Mouse (Mus musculus): ENCODE measurements around the gene Gpr182.
"Not testable (repeated sequence)": the region's sequence is repeated elsewhere in the genome, so short reads cannot be mapped to it uniquely, and the experiment has no call there.

Gene Gpr182

DNA sequence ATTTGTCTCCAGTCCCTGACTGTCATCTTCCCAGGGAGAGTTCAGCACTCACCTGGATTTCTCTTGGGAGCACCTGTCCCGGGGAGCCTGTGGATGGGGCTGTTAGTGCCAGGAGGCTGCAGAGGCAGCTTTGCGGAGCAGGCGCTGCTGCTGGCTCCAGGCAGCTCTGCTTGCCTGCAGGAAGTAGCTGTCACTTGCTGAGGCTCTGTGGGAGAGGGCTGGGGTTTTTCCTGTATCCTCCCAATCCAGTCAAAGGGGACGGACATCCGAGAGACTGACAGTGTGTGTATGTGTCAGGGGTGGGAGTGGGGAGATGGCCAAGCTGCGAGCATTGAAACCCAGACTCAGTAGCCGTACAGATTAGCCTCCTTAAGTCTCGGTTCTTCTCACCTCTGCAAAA lies at the start of gene Gpr182:
Gene Gpr182 (minus strand): TSS at position 185 of the 400 bp plus-strand sequence.
- no peak for DNase-seq (ENCODE audit: low read depth, low spot score)

DNA sequence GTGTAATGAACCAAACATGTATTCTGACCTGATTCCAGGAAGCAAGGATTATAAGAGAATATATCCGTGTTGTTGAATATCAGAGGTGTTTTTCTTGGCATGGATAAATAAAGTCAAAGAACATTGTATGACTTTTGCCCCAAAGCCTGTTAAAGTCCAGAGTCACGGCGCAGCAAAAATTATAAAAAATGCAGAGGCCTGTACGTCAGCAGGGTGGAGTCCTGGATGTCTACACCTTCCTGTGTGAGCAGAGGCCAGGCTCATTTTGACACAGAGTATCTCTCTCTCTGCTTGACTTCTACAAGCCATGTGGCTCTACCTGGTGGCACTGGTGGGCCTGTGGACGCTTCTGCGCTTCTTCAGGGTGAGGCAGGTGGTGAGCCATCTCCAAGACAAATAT lies 49.4 kb upstream of the Gpr182 start, which contains the start of gene Rdh16:
Gene Rdh16 (plus strand): TSS at position 262 of the 400 bp plus-strand sequence.
- no peak for DNase-seq (ENCODE audit: low read depth, low spot score)

DNA sequence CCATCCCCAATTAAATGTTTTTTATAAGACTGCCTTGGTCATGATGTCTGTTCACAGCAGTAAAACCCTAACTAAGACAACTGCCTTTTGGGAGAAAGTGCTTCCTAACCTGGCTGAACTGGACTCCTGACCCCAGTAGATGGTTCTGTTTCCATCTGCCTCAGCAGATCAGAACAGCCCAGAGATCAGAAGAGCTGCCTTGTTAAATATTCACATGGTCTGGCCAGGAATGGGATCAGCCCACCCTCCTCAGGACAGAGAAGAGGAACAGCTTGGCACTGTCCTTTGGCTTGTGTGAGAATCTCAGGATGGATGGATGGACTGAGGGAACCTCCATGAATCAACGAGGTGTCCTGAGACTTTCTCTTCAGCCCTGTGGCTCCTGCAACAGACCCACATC lies 47.8 kb upstream of the Gpr182 start:
- DNase-seq (ENCODE audit: low read depth, low spot score): no peak

DNA sequence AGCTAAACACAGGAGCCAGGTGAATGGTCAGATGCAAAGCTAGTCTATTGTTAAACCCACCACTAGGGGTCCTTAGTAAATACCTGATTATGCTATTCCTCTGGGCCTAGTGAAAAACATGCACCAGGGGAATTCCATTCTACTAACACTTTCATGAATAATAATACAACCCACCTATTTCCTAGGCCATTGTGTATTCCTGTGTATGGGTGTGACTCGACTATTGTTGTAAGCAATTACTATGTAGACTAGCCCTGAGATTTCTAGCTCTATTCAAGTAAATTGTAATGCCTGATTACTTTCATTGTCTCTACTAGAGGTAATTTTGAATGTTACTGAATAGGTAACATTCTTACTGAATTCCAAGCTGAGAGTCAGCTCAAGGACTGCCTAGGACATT lies 33.9 kb upstream of the Gpr182 start:
- not testable (repeated sequence) for DNase-seq (ENCODE audit: low read depth, low spot score)

DNA sequence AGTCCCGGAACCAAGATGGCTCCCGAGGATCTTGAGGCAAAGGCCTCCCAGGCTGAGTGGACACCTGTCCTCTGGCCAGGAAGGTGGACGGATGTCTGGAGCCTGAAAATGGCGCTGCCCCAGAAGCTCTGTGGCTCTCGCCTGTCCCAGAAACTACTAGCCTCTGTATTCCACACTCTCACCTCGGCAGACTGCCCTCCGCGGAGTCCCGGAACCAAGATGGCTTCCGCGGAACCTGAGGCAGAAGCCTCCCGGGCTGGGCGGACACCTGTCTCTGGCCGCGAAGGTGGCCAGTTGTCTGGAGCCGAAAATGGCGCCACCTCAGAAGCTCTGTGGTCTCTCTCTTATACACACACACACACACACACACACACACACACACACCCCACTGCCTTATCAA lies 30.8 kb upstream of the Gpr182 start:
- not testable (repeated sequence) for DNase-seq (ENCODE audit: low read depth, low spot score)

DNA sequence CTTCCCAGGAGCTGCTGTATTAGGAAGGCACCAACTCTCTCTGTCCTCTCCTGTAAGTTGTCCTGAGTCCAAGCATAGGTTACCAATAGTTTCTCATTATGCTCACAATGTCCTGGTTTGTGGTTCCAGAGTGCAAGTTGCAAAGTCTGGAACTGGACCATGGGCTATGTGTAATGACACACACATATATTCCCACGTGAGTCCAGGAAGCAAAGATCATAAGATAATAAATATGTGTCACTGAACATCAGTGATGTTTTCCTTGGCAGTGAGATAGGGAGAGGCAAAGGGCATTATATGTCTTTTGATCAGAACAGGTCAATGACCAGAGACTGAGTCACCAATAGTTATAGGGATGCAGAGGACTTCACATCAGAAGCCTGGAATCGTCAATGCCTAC lies 24.5 kb upstream of the Gpr182 start, which contains the start of gene Rdh9:
Gene Rdh9 (plus strand): TSS at position 376 of the 400 bp plus-strand sequence.
- no peak for DNase-seq (ENCODE audit: low read depth, low spot score)

DNA sequence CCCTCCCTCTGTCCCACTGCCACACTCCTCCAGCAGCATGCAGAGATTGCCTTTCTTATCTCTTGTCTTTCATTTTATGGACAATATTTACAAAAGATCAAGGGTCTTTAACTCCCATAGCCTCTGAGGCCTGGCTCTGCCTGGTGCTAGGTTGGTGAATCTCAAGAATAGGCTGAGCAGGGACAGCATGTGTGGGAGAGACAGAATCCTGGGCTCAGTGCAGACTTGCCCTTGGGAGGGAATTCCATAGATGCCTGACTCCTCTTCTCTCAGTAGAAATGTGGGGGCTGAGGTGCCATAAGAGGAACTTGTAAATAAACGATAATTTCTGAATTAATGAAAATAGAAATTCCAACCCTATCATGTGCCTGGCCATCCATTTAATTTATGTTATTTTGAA lies 15.0 kb upstream of the Gpr182 start:
- no peak for DNase-seq (ENCODE audit: low read depth, low spot score)

DNA sequence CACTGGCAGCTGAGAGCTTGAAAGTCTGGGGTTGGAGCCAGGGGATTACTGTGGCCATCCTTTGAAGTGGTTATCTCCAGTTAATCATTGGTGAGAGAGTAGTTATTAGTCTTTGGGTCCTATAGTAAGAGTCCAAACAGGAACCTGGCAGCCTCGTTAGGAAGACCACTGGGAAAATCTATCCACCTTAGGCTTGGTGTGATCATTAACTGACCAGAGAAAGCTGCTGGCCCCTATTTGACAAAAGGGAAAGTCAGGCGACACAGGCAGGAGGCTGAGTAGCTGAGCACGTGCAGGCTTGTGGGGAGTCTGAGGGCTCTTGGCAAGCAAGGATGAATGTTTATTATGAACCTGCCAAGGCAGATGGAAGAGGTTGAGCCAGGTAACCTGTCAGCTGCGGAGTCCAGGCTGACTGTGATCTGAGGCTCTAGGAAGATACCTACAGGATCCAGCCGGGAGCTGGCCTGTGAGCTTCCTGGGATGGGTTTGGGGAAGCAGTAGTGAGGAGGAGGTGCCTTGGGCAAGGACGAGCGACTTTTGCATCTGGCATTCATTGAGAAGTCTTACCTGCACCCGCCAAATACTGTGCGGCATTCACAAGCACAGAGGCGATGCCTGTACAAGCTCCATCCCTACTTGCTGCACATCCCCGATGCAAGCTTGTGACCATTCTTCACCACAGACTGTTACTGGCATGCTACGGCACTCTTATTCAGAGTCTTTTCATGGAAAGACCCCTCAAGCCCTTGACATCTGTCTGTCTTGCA lies 12.6 kb upstream of the Gpr182 start:
- no peak for DNase-seq (ENCODE audit: low read depth, low spot score)

DNA sequence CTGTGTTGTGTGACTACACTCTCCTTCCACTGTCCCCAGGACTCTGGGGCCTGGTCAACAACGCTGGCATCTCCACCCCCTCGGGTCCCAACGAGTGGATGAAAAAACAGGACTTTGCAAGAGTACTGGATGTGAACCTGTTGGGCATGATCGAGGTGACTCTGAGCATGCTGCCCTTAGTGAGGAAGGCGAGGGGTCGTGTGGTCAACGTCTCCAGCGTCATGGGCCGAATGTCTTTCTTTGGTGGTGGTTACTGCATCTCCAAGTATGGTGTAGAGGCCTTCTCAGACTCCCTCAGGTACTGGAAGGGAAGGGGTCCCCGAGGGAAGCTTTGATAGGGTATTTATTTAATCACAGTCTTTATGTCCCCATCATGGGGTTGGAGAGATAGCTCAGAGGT lies 11.4 kb upstream of the Gpr182 start:
- DNase-seq (ENCODE audit: low read depth, low spot score): not testable (repeated sequence)

DNA sequence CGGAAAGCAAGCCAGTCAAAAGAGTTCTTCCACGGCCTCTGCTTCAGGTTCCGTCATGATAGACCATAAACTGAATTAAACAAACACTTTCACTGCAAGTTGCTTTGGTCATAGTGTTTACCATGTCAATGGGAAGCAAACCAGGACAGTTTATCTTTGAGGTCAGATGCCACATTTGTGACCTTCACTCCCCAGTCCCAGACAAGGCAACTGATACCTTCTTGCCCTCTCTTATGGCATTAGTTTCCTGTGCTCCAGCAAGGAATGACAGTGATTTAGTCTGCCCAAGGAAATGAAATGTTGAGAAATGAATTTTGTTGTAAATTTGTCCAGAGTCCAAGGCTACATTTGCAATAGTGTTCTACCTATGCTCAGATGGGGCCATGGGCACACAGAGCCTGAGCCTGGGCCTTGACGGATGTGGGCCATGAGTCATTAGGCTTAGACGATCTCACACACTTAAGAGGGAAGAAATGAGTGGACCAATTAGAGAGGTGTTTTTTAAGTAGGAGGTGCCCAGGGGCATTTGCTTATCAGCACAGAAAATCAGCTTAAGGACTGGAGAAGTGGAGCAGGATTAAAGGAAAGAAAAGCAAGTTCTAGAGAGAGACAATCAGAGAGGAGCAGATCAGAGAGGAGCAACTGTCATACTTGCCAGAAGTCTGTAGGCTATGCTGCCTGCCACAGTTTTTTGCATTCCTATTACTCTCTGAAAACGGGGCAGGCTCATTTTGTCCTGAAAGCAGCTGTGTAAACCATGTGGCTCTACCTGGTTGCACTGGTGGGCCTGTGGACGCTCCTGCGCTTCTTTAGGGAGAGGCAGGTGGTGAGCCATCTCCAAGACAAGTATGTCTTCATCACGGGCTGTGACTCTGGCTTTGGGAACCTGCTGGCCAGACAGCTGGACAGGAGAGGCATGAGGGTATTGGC lies 7.9 kb upstream of the Gpr182 start, which contains the start of the genes Rdh1 and Rdh16f1:
Gene Rdh1 (plus strand): TSS at position 541 of the 930 bp plus-strand sequence.
Gene Rdh16f1 (plus strand): TSS at position 607 of the 930 bp plus-strand sequence.
- no peak for DNase-seq (ENCODE audit: low read depth, low spot score)

DNA sequence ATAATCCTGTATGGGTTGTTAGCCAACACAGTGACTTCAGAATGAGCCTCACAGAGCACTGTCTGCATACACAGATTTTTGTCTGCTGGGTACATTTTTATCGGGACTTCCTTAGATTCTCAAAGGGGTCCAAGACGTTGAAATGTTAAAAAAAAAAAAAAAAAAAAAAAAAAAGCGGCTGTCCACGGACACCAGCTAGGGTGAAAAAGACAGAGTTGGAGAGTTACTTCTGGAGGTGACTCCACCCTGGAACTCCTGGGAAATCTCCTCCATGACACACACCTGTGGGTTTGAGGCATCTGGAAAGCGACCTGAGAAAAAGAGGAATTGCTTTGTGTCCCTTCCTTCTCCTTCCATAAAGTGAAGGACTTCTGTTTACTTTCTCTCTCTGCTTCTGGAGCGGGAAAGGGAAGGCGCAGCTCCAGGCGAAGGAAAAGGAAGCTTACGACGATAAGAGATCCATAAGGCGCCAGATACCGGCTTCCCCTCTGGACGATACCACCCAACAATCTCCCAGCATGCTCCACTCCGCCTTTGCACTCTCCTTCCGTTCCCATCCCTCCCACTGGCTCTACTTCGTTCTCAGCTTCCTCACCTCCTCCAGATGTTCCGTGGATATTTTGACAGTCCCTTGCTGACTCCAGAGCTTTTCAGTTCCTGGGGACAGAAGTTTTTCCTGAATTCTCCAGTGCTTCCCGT lies 4.4 kb upstream of the Gpr182 start:
- DNase-seq (ENCODE audit: low read depth, low spot score): no peak

DNA sequence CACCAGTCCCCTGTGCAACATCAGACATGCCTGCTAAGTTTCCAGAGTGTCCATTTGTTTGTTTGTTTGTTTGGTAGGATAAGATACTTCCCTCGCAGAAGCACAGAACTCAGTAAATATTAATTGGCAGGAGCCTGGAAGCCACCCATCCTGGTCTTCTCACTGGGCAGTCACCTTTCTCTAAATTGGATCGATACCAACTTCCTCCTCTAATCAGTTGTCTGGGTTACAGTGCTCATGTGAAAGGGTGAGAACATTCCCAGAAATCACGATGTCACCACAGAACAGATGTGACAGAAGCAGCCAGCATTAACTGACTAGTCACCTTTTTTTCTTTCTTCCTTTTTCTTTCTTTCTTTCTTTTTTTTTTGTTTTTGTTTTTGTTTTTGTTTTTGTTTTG lies 3.7 kb upstream of the Gpr182 start:
- DNase-seq (ENCODE audit: low read depth, low spot score): no peak

DNA sequence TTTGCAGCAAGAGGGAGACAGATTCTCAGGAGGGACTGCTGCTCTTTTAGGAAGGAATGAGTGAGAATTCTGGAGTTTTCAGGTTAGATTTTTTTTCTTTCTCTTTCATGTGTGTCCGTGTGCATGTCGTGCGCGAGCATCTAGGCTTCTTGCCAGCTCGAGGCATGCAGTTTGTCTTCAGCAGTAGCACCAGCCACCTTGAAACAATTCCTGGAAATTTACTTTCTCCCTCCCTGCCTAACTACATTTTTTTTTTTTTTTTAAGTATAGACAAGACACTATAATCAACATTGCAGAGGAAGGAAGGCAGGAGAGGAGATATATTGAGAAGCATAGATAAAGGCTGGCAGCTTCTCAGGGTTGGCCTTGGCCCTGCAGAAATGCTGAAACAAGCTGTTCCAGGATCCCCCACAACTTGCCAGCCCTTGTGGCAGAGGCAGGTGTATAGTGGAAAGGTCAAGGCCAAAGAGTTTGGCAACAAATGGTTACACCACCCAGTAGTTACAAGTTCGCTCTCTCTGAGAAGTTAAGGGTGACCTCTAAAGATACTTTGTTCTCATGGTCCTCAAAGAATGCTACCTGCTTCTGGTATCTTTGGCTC lies 3.1 kb upstream of the Gpr182 start:
- no peak for DNase-seq (ENCODE audit: low read depth, low spot score)

DNA sequence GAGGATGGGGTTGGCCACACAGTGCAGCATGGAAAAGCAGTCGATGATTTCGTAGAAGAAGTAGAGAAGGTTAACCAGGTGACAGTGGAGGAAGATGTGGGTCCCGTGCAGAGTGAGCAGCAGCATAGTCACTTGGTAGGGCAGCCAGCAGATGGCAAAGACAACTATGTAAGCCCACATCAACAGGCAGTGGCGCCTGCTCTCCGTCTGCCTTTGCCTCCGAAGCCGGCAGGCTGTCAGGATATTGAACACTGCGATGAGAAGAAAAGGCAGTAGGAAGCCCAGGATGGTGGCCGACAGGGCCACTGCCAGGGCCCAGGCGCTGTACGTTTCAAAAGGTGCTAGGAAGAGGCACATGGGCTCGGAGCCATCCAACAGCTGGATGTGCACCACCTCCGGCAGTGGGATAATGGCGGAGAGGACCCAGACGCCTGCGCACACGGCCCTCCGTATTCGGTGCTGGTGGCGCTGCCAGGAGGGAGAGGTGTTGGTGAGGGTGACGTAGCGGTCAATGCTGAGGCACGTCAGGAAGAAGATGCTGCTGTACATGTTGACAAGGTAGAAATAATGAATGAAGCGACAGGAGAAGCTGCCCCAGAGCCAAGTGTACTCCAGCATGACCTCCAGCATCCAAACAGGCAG lies 1.3 kb downstream of the Gpr182 start:
- DNase-seq (ENCODE audit: low read depth, low spot score): no peak

DNA sequence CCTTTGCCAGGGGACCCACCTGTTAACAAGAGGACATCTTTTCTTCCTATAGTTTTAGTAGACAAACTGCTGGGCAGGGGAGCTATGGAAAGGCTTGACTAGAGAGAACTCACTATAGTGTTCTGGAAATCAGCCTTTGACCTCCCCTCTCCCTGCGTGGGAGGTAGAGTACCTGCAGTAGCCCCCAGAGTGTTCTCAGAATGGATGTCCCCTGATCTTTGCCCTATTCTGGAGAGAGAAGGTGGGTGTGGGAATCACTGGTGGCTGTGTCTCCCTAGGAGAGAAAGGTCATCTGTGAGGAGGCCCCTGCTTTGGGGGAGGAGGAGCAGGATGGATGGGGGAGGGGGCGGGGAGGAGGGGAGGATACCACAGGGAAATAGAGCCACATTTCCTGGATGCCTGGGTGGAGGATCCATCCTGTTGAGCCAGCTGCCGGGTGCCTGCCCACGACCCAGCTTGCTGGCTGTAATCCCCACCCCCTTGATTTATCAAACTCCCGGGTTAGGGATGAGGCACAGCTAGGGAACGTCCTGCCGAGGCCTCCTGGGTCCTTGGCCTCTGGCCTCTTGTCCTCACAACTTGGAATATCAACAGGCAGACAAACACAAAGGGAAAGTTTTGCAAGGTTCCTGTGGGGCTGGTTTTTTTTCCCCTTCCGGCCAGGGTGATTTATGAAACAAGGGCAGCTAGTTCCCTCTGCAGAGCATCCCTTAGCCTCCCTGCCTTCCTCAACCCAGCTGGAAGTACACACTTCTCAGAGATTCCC lies 2.5 kb downstream of the Gpr182 start:
- no peak for DNase-seq (ENCODE audit: low read depth, low spot score)

DNA sequence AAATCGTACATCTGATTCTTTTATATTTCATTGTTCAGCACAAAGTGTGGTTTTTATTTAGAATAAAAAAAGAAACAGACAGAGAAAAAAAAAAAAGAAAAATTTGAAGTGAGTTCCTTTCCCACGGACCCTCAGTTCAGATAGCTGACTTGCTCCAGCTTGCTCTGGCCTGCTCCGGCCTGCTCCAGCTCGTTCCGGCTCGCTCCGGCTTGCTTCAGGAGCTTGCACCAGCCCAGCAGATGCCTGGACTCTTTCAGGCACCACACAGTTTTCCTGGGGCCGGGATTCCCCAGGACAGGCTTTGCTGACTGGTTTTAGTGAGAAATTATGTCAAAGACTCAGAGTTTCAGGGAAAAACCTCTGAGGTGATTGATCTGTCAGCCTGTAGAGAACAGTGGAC lies 4.3 kb downstream of the Gpr182 start:
- DNase-seq (ENCODE audit: low read depth, low spot score): no peak

DNA sequence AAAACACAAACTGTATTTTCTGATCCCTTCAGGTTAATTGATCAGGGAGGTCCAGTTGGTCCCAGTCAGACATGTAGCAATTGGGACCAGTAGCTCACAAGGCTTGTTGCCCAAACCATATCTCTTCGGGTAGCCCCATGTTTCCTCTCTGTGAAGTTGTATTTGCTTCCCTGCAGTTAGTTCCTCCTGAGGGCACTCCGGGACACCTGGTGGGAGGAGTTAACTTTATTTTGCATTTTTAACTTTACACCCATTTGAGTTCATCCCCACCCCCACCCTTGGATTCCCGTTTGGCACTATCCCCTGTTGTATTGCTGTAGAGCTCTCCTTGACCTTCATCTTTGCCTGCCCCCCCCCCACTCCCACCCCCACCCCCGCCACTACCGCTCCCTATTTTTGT lies 5.6 kb downstream of the Gpr182 start:
- no peak for DNase-seq (ENCODE audit: low read depth, low spot score)

DNA sequence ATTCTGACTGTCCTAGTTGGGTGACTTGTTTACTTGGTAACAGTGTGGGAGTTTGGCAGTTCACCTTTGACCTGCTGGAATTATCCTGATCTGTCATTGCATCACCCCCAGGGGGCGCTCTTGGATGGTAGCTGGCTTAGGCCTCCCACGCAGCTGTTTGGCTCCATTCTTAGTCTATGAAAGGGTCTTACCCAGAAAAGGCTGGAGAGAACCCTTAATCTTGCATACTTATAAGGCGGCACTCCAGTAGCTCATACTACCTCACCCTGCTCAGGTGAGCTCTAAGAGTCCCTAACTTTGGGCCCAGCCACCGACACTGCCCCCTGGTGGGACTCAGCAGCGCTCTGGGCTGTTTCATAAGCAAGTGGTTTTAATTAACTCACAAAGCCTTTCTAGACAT lies 6.9 kb downstream of the Gpr182 start:
- peak; percentile 38 for DNase-seq (ENCODE audit: low read depth, low spot score)

DNA sequence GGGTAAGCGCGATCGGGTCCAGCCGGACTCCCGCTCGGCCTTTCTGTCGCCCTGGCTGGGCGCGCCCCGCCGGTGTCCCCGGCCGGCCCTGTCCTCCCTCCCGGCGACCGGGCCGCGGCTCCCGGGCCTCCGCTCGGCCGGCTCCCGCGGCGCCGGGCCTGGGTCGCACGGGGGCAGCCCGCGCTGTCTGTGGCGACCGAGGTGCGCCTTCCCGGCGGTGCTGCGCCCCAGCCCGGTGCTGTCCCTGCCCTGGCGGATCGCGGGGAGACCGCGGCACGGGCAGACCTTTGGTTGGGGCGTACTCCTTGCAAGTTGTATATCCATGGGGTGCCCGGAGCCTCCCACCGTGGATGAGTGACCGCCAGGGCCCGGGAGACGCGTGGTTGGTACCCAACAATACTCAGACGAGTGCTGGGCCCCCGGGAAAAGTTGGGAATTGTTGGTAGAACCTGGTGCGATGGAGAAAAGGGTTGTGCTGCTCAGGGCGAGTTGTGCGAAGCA lies 11.8 kb downstream of the Gpr182 start:
- no peak for DNase-seq (ENCODE audit: low read depth, low spot score)

All from forelimb bud, embryonic 11.5 days (tissue).